Mouse (Mus musculus): ENCODE measurements around the gene Scamp3.
"Not testable (repeated sequence)": the region's sequence is repeated elsewhere in the genome, so short reads cannot be mapped to it uniquely, and the experiment has no call there.

The Scamp3 gene

GRCm38 (mm10) chr3:89195979-89196877 is 19.0 kb downstream of the Scamp3 start:
- peak; percentile 93 for DNase-seq (ENCODE audit: extremely low read depth, low read depth)

- DNase-seq (ENCODE audit: extremely low read depth, low read depth): no peak
These were observed 22.6 kb downstream of the Scamp3 start for GRCm38 (mm10) chr3:89199839-89200238.

- DNase-seq (ENCODE audit: extremely low read depth, low read depth): peak; percentile 95
These were observed 25.2 kb downstream of the Scamp3 start, which contains the start of gene Gba for GRCm38 (mm10) chr3:89202253-89203141. Gba (plus strand) TSS chr3:89202928.

- no peak for DNase-seq (ENCODE audit: extremely low read depth, low read depth)
These were observed 25.9 kb downstream of the Scamp3 start for GRCm38 (mm10) chr3:89203142-89203514.

- DNase-seq (ENCODE audit: extremely low read depth, low read depth): no peak
These were observed 28.8 kb downstream of the Scamp3 start for GRCm38 (mm10) chr3:89206079-89206478.

- DNase-seq (ENCODE audit: extremely low read depth, low read depth): no peak
These were observed 29.4 kb downstream of the Scamp3 start for GRCm38 (mm10) chr3:89206695-89207094.

GRCm38 (mm10) chr3:89208075-89208657 is 30.9 kb downstream of the Scamp3 start:
- no peak for DNase-seq (ENCODE audit: extremely low read depth, low read depth)

- DNase-seq (ENCODE audit: extremely low read depth, low read depth): no peak
These were observed 31.5 kb downstream of the Scamp3 start for GRCm38 (mm10) chr3:89208736-89209135.

- DNase-seq (ENCODE audit: extremely low read depth, low read depth): no peak
These were observed 32.5 kb downstream of the Scamp3 start for GRCm38 (mm10) chr3:89209731-89210130.

- DNase-seq (ENCODE audit: extremely low read depth, low read depth): no peak
These were observed 32.9 kb downstream of the Scamp3 start for GRCm38 (mm10) chr3:89210162-89210561.

GRCm38 (mm10) chr3:89210731-89211130 is 33.5 kb downstream of the Scamp3 start:
- DNase-seq (ENCODE audit: extremely low read depth, low read depth): no peak

- peak; percentile 86 for DNase-seq (ENCODE audit: extremely low read depth, low read depth)
These were observed 36.7 kb downstream of the Scamp3 start for GRCm38 (mm10) chr3:89213803-89214530.

GRCm38 (mm10) chr3:89214681-89215411 is 37.6 kb downstream of the Scamp3 start, which contains the start of gene Thbs3:
Thbs3 (plus strand) TSS chr3:89215180.
- no peak for DNase-seq (ENCODE audit: extremely low read depth, low read depth)

GRCm38 (mm10) chr3:89215853-89216252 is 38.6 kb downstream of the Scamp3 start:
- peak; percentile 87 for DNase-seq (ENCODE audit: extremely low read depth, low read depth)

- DNase-seq (ENCODE audit: extremely low read depth, low read depth): not testable (repeated sequence)
These were observed 39.1 kb downstream of the Scamp3 start for GRCm38 (mm10) chr3:89216407-89216806.

GRCm38 (mm10) chr3:89218271-89218670 is 41.0 kb downstream of the Scamp3 start:
- no peak for DNase-seq (ENCODE audit: extremely low read depth, low read depth)

- no peak for DNase-seq (ENCODE audit: extremely low read depth, low read depth)
These were observed 42.3 kb downstream of the Scamp3 start for GRCm38 (mm10) chr3:89219546-89219945.

GRCm38 (mm10) chr3:89221167-89221566 is 43.9 kb downstream of the Scamp3 start:
- DNase-seq (ENCODE audit: extremely low read depth, low read depth): no peak

- DNase-seq (ENCODE audit: extremely low read depth, low read depth): no peak
These were observed 47.5 kb downstream of the Scamp3 start for GRCm38 (mm10) chr3:89224796-89225195.

GRCm38 (mm10) chr3:89225321-89225815 is 48.1 kb downstream of the Scamp3 start:
- DNase-seq (ENCODE audit: extremely low read depth, low read depth): no peak

Data from MEL-GATA-1-ER (cell line).